Mouse (Mus musculus) E14TG2a.4 (cell line): Measurements from ENCODE around the gene Top2a.

Experiments
- CTCF ChIP-seq: conservative IDR thresholded peaks from 2 replicates; pipeline ENCODE4 v1.5.1; 2014; ENCODE audit warnings: low read length
- POU5F1 ChIP-seq: IDR thresholded peaks from 2 replicates; pipeline ENCODE4 v1.6.1; 2014; ENCODE audit warnings: low read length, borderline replicate concordance

- TF ChIP-seq CTCF = no peak
- TF ChIP-seq POU5F1 = no peak
Measured at GRCm38 (mm10) chr11:98956340-98956739, 67.6 kb downstream of the Top2a start.
